In the genomic region with DNA sequence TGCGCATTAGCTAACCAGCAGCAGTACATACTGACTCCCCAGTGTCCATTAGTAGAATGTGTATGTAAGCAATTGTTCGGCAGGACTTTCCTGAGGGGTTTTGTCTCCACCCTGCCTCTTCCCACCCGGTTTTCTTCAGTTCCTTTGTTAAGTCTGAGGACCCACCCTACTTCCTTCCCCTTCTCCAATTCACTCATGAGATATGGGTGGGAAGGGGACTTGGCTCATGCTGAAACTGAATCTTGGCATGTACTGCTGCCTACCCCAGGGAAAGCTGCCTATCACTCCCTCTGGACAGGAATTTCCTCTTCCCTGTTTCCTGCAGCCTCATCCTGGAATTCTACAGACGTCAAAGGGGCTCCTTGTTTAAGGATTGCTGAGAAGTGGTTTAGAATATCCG, we compare ENCODE assay signal across 11 mouse cellular contexts.
A peak's percentile ranks its signal among the peaks of the same experiment; 100 is the strongest.
DNase-seq lines count a peak whose midpoint lies in the region; ATAC-seq and TF ChIP-seq lines count a peak whose summit lies in the region.
"Had no signal": no experiment of that assay in that cellular context is flagged by ENCODE, and none has a peak within 500 bp of the region (broad histone marks: within the 10 kb centered on the region; RNA-seq: fewer than 3 reads in every experiment).

No protein-coding gene starts in this region.

- peak; percentile 67 for ATAC-seq in heart, embryonic 11.5 days (replicated peaks; ENCODE audit: insufficient number of reproducible peaks, low FRiP score, low TSS enrichment)
- peak; percentile 60; the same call in 1 of the 2 replicates for ATAC-seq in kidney, embryonic 15.5 days (replicated peaks; ENCODE audit: low FRiP score)
- no peak for ATAC-seq in erythroblast, adult 5-6 weeks (replicated peaks; ENCODE audit: low FRiP score, poor library complexity, severe bottlenecking)
- ATAC-seq: midbrain, embryonic 15.5 days had no signal

- WGBS in heart, embryonic 11.5 days (ENCODE audit: insufficient replicate concordance), result 41% methylated on average over 5 of the region's 5 CpGs
- 60% methylated on average over 5 of the region's 5 CpGs for WGBS in kidney, embryonic 15.5 days
- 64% methylated on average over 5 of the region's 5 CpGs for WGBS in cerebellum, adult 2 months

- no peak for TF ChIP-seq POLR2A in cerebellum, adult 2 months (IDR thresholded peaks at IDR 0.05; ENCODE audit: borderline replicate concordance, insufficient read depth, low read length)

- H3K4me2 ChIP-seq in heart, embryonic 11.5 days, result 0 out of 2 replicates have a peak overlapping the region, but pooled peaks have one; percentile 29
- no peak overlapping the region for H3K4me2 ChIP-seq in kidney, embryonic 15.5 days
- H3K4me2 ChIP-seq: hindbrain, embryonic 12.5 days; midbrain, embryonic 15.5 days had no signal

- H3K4me3 ChIP-seq in heart, embryonic 11.5 days (ENCODE audit: low read depth, low read length), result no peak overlapping the region
- no peak overlapping the region for H3K4me3 ChIP-seq in kidney, embryonic 15.5 days (replicated peaks)
- H3K4me3 ChIP-seq in cerebellum, adult 2 months (replicated peaks; ENCODE audit: insufficient read depth, low read depth, low read length), result no peak overlapping the region
- H3K4me3 ChIP-seq: hindbrain, embryonic 12.5 days; midbrain, embryonic 15.5 days had no signal

- DNase-seq in heart, adult 11 months, result peak; percentile 99
- DNase-seq in heart, postnatal 36 days, result no peak
- peak; percentile 48 for DNase-seq in lung, postnatal 14 days
- no peak for DNase-seq in cerebellum, adult 2 months
- DNase-seq in spleen, postnatal 36 days (ENCODE audit: low spot score in 2 of 2), result no peak
- DNase-seq: cerebellum, adult 9-11 months had no signal

- no peaks in the 10 kb centered on the region for H3K27me3 ChIP-seq in heart, embryonic 11.5 days (ENCODE audit: control insufficient read depth, insufficient read depth, low read length)
- H3K27me3 ChIP-seq in kidney, embryonic 15.5 days, result no peaks in the 10 kb centered on the region
- H3K27me3 ChIP-seq in cerebellum, adult 2 months (ENCODE audit: control insufficient read depth, insufficient read depth, low read length), result no peaks in the 10 kb centered on the region
- H3K27me3 ChIP-seq: midbrain, embryonic 15.5 days had no signal

- H3K27ac ChIP-seq in heart, embryonic 11.5 days (ENCODE audit: low read depth, low read length), result peak overlapping the region; percentile 54; the same call in 1 of the 2 replicates
- H3K27ac ChIP-seq in kidney, embryonic 15.5 days, result peak overlapping the region; percentile 57
- H3K27ac ChIP-seq in cerebellum, adult 2 months (ENCODE audit: insufficient read depth, low read length), result no peak overlapping the region
- H3K27ac ChIP-seq: hindbrain, embryonic 12.5 days; midbrain, embryonic 15.5 days had no signal

- no peaks in the 10 kb centered on the region for H3K9me3 ChIP-seq in heart, embryonic 11.5 days (replicated peaks; ENCODE audit: control insufficient read depth, low read length)
- H3K9me3 ChIP-seq in kidney, embryonic 15.5 days (replicated peaks), result no peaks in the 10 kb centered on the region
- H3K9me3 ChIP-seq: hindbrain, embryonic 12.5 days; midbrain, embryonic 15.5 days had no signal

- H3K9ac ChIP-seq in heart, embryonic 11.5 days (ENCODE audit: low read depth, low read length), result no peak overlapping the region
- H3K9ac ChIP-seq in kidney, embryonic 15.5 days, result no peak overlapping the region
- H3K9ac ChIP-seq: hindbrain, embryonic 12.5 days; midbrain, embryonic 15.5 days had no signal

- H3K36me3 ChIP-seq in heart, embryonic 11.5 days (ENCODE audit: control insufficient read depth, insufficient read depth, low read length), result no peaks in the 10 kb centered on the region
- no peaks in the 10 kb centered on the region for H3K36me3 ChIP-seq in kidney, embryonic 15.5 days
- H3K36me3 ChIP-seq: hindbrain, embryonic 12.5 days; midbrain, embryonic 15.5 days had no signal

- intact Hi-C loops in heart, postnatal 36 days (cut with DNase I), result loop anchor here (5.0 kb wide), 1 partner anchor 166 kb away; no protein-coding TSS in a partner anchor

- TF ChIP-seq CTCF in cerebellum, adult 2 months (IDR thresholded peaks at IDR 0.05; ENCODE audit: borderline replicate concordance, insufficient read depth, low read depth, low read length), result no peak

- peaks cover 13% of the 10 kb centered on the region for H3K4me1 ChIP-seq in heart, embryonic 11.5 days (ENCODE audit: control insufficient read depth, insufficient read depth, low read length)
- peaks cover 4% of the 10 kb centered on the region for H3K4me1 ChIP-seq in kidney, embryonic 15.5 days
- H3K4me1 ChIP-seq in cerebellum, adult 2 months (ENCODE audit: control insufficient read depth, insufficient read depth, low read length), result no peaks in the 10 kb centered on the region
- H3K4me1 ChIP-seq: hindbrain, embryonic 12.5 days had no signal

Comparison
In these comparisons a context has a peak if more than half of its experiments do, and no peak if none do; other contexts are left out.
1. DNase-seq: peak in heart, adult 11 months (single experiment) and lung, postnatal 14 days (single experiment); none in heart, postnatal 36 days (0 of 2), cerebellum, adult 2 months (0 of 2) and spleen, postnatal 36 days (0 of 2).